Mouse (Mus musculus) kidney, adult 18-20 months (tissue): ENCODE measurements around the gene Dnajc21.
A peak's percentile ranks its signal among the peaks of the same experiment; 100 is the strongest.
"Not testable (repeated sequence)": the region's sequence is repeated elsewhere in the genome, so short reads cannot be mapped to it uniquely, and the experiment has no call there.

ENCODE experiments used
- DNase-seq: peaks from one replicate; pipeline ENCODE4 v3.0.0; 2021

Gene Dnajc21

GRCm38 (mm10) chr15:10470151-10470831 is at the start of gene Dnajc21:
TSS of gene Dnajc21 (minus strand) at chr15:10470516.
- peak; percentile 88 for DNase-seq

DNA sequence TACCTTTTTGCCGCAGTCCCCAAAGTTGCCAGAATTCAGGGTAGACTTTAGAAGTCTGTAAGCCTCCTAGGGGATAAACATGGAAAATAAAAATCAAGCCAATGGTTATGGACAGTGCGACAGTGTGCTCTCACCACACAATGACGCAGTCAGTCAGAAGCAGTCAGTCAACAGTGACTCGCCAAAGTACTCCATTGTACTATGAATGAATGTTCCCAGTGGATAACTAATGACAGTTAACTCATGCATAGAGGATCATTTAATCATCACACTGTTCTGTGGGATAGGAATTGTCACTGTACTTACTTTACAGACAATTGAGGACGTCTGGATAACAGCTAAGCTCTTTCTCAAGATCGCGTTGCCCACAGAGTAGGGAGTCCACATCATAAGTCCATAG is 44.9 kb upstream of the Dnajc21 start:
- no peak for DNase-seq

DNA sequence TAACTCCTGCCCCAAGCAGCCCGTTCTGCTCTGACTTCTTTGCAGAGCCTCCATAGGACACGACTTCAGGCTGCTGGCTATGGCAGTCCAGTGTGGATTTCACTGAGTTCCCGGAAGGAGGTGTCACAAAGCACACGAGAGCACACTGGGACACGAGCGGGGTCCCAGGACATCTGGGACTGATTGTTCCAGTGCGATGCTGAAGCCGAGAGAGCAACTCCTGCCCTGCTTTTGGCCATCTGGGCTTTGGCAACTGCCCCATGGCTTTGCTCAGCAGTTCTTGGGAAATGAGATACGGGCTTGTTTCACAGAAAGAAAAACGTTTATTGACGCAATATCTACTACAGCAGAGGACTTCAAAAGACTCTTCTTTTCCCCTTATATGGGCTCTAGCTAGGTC is 35.8 kb upstream of the Dnajc21 start:
- peak; percentile 26 for DNase-seq

GRCm38 (mm10) chr15:10500838-10501719 is 30.8 kb upstream of the Dnajc21 start:
- peak; percentile 56 for DNase-seq

GRCm38 (mm10) chr15:10500035-10500434 is 29.7 kb upstream of the Dnajc21 start:
- DNase-seq = no peak

GRCm38 (mm10) chr15:10499593-10499992 is 29.3 kb upstream of the Dnajc21 start:
- no peak for DNase-seq

DNA sequence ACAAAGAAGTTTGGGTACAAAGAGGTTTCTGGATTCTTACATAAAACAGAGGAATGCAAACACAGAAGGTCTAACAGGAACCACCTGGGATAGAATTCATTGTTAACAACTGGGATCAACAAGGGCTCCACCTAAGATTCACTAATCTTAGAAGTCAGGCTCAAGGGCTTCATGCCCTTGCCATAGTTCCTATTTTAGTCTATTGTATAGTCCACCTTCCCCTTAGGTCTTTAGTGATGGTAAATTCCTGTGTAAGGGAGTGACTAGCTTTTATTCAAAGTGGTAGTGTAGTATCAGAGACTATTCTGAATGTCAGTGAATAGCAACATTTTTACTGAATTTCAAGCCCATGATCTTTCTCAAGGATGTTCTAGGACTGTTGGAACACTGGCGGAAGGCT is 26.4 kb upstream of the Dnajc21 start:
- not testable (repeated sequence) for DNase-seq

DNA sequence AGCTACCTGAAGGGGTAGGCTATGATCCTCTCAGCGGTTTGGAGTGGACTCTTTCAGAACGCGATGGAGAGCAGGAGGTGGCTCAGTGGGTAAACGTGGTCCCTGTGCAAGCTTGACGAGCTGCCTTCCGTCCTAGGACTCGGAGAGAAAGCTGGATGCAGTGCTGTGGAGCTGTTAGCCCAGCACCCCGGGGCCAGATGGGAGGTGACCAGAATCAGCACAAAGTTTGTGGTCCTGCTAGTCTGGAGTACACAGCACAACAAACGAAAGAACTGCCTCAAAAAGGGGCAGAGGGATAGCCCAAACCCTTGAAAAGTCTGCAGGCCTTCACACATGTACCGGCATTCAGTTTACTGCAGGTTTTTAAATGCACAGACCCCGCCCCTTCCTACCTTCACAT is 25.6 kb upstream of the Dnajc21 start:
- DNase-seq = no peak

- DNase-seq = no peak
Measured at GRCm38 (mm10) chr15:10490101-10490500, 19.8 kb upstream of the Dnajc21 start.

- no peak for DNase-seq
Measured at GRCm38 (mm10) chr15:10487246-10487645, 16.9 kb upstream of the Dnajc21 start.

- no peak for DNase-seq
Measured at GRCm38 (mm10) chr15:10486365-10486839, 16.1 kb upstream of the Dnajc21 start.

DNA sequence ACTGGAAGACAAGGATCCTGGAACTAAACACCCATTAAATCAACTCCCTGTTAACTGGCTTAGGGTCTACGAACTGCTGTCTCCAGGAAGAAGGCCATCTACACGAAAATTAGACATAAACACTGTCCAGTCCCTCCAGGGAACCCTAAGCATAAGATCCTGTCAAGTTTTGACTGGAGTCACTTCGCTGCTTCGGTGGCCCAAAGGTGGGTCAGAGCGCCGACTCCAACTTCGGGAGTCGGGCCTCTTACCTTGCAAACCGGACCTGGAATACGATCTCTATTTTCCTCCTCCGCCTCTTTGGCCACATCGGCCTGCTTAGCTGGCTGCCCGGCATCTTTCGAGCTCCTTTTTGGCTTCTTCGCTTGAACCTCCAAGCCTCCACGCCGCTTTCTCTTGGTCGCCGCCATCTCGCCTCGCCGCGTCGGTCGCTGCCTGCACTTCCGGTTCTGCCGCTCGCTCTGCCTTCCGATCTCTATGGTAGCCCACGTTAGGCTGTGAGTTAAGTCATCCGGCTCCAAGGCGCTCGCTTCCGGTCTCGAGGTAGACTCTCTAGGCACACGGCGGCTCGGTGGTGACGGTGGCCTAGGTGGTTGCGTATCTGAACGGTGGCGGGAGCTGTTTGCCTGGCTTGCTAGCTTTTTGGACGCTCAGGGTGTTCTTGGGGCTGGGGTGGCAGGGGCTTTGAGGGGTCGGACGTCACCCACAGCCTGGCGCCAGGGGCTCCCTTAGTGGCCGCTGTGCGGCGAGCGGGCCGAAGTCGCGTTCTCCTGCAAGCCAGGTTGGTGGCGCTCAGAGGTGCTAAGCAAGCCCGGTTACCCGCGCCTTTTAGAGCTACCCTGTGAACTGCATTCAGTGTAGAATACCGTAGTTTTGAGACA is 15.4 kb upstream of the Dnajc21 start, which contains the start of the genes Brix1 and Rad1:
TSS of gene Brix1 (minus strand) at position 464 of the 881 bp plus-strand sequence.
TSS of gene Rad1 (plus strand) at position 535 of the 881 bp plus-strand sequence.
- peak; percentile 95 for DNase-seq

GRCm38 (mm10) chr15:10470941-10471340 is 625 bp upstream of the Dnajc21 start:
- no peak for DNase-seq

- no peak for DNase-seq
Measured at GRCm38 (mm10) chr15:10469641-10470150, 620 bp downstream of the Dnajc21 start.

DNA sequence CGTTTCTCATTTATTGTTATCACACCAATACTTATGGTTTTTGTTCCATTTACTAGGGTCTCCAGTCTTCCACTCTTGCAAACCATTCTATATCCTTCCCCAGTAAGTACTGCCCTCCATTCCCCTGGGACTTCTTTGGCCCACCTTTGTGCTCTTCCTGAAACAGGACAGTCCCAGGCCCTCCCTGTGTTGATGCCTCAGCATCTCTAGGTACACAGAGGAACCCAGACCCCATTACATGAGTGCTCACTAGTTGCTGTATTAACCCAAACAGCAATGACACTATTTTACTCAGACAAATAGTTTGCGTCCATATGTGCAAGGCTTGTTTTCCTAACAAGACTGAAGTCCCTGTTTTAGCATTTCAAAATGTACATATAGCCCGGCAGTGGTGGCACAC is 1.6 kb downstream of the Dnajc21 start:
- no peak for DNase-seq

DNA sequence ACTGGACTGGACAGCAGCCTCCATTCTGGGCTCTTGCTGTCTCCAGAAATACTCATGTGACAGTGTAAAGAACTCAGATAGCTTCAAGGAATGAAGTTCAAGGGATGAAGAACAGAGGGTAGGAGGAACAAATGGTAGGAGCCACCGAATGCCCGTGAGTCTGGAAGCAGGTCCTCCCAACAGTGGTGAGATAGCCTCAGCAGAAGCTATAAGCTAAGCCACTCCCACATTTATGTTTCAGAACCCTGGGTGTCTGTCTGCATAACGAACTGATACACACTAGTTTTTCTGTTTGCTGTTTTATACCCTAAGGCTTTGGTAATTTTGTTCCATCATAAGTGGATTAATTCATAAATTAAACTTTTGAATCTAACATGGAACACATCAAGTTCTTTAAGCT is 5.6 kb downstream of the Dnajc21 start:
- no peak for DNase-seq

DNA sequence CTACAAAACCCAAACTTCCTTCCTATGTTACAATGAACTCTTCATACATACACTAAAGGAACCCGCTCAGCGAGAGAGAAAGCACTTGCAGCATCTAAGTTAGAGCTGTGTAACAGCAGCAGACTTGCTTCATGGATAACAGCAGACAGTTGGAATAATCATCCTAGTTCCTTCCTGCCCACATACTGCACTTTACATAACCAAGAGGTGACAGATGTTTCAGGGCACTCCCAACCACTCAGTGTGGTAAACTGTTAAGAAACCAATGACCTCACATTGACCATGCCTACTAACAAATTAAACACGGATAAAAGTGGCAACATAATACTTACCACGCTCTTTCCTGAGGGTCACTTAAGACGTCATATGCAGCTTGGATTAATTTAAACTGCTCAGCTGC is 6.8 kb downstream of the Dnajc21 start:
- DNase-seq = no peak

- DNase-seq = no peak
Measured at GRCm38 (mm10) chr15:10460986-10461385, 9.3 kb downstream of the Dnajc21 start.

DNA sequence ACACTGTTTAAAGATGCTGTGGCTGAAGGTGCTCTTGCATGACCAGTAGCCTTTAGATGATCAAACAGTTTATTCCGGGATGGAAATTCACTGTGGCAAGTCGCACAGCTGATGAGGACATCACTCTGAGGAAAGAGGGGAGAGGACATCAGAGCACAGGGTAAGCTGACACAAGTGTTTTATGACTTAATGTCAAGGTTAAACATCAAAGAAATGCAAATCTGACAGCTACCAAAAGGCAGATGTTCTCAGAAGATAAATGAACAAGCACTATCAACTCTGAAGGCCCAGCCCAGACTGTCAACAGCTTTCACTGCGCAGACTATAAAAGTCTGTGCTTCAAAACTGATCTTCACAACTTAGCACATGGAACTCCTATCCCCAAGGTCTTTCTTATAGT is 23.2 kb downstream of the Dnajc21 start:
- DNase-seq = no peak

DNA sequence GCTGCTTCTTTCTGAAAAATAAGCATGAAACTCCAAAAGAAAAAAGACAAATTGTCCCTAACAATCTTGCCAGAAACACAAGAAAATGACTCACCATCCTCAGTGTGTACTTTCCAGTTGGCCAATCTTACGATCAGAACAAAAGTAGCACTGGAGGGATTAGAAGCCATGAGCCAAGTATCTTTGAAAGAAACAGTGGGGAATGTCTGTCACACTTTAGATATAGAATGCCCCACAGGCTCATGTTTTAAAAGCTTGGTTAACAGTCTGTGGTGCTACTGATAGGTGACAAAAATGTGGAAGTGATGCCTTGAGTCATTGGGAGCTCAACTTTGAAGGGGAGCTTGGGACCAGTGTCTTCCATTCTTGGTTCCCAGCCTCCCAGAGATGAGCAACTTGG is 28.0 kb downstream of the Dnajc21 start:
- DNase-seq = no peak

DNA sequence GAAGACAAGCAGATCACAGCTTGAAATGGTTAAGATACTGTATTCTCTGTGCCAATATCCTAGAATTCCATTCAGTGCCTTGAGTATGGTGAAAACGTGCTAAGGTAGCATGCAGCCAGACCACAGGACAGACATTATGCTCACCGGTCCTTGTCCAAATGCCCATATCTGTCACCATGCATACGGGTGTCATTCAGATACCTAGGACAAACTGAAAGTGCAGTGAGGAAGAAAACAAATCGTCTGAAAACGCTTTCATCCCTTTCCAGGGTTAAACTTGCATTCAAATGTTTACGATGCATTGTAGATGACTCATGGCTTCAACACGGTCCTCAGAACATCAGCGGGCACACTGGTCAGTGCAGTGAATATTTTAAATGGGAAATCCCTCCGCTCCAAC is 28.8 kb downstream of the Dnajc21 start:
- no peak for DNase-seq

GRCm38 (mm10) chr15:10439963-10440362 is 30.4 kb downstream of the Dnajc21 start:
- DNase-seq = peak; percentile 17

DNA sequence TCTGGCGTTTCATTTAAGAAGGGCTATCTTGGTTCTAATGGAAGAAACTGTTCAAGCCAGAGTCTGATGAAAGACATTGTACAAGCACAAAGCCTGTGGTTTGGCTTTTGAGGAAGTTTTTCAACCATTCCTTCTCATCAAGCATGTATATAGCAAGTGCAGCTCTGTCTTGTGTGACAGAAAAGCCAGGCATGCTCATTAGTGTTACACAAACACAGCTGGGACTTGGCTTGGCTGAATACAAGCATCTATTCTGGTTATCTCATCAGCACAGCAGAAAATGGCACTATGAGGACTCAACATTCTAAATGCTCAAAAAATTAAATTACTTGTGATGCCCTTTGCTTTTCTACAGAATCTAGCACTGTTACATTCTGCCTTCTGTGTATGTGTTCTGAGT is 33.4 kb downstream of the Dnajc21 start:
- no peak for DNase-seq
